14 mouse cellular contexts compared by ENCODE assay signal in genomic region chr15:95272167-95272566, GRCm38 (mm10).
DNase-seq lines count a peak whose midpoint lies in the region; ATAC-seq and TF ChIP-seq lines count a peak whose summit lies in the region.
"Had no signal": no experiment of that assay in that cellular context is flagged by ENCODE, and none has a peak within 500 bp of the region (broad histone marks: within the 10 kb centered on the region; RNA-seq: fewer than 3 reads in every experiment).

No protein-coding gene starts in this region.

- no peaks in the 10 kb centered on the region for H3K4me1 ChIP-seq in hindbrain, postnatal 0 days (ENCODE audit: insufficient read depth, low read length)
- H3K4me1 ChIP-seq in hindbrain, embryonic 12.5 days, result no peaks in the 10 kb centered on the region
- H3K4me1 ChIP-seq in liver, postnatal 0 days (ENCODE audit: insufficient read depth), result no peaks in the 10 kb centered on the region
- H3K4me1 ChIP-seq: embryonic facial prominence, embryonic 12.5 days; hindbrain, embryonic 10.5 days; neural tube, embryonic 15.5 days had no signal

- no peak overlapping the region for H3K4me3 ChIP-seq in hindbrain, postnatal 0 days (ENCODE audit: low read length)
- no peak overlapping the region for H3K4me3 ChIP-seq in hindbrain, embryonic 12.5 days
- no peak overlapping the region for H3K4me3 ChIP-seq in liver, postnatal 0 days (ENCODE audit: low read depth, low read length)
- H3K4me3 ChIP-seq: embryonic facial prominence, embryonic 12.5 days; hindbrain, embryonic 10.5 days; neural tube, embryonic 15.5 days had no signal

- no peak overlapping the region for H3K9ac ChIP-seq in hindbrain, postnatal 0 days (replicated peaks; ENCODE audit: low read length)
- no peak overlapping the region for H3K9ac ChIP-seq in hindbrain, embryonic 12.5 days
- H3K9ac ChIP-seq in liver, postnatal 0 days (replicated peaks), result no peak overlapping the region
- H3K9ac ChIP-seq: embryonic facial prominence, embryonic 12.5 days; neural tube, embryonic 15.5 days had no signal

- WGBS in hindbrain, postnatal 0 days, result 87% methylated on average over 3 of the region's 3 CpGs
- 92% methylated on average over 3 of the region's 3 CpGs for WGBS in hindbrain, embryonic 12.5 days
- 68% methylated on average over 3 of the region's 3 CpGs for WGBS in liver, postnatal 0 days (ENCODE audit: insufficient replicate concordance)

- intact Hi-C loops in left cerebral cortex, postnatal 10 days (cut with DNase I), result loop anchor here (10.0 kb wide), 1 partner anchor 253 kb away; the partner anchor contains the start of gene Nell2

- peak; percentile 49 for TF ChIP-seq CTCF in hindbrain, postnatal 0 days (IDR thresholded peaks at IDR 0.05; ENCODE audit: low read depth)
- peak; percentile 27; the same call in 1 of the 2 replicates for TF ChIP-seq CTCF in liver, postnatal 0 days (IDR thresholded peaks at IDR 0.05; ENCODE audit: low read depth)
- TF ChIP-seq CTCF in brain, embryonic 14.5 days (IDR thresholded peaks at IDR 0.05; ENCODE audit: borderline replicate concordance, extremely low read depth, insufficient read depth, insufficient read length), result peak; percentile 21; the same call in 1 of the 2 replicates

- TF ChIP-seq EP300 in liver, postnatal 0 days (IDR thresholded peaks at IDR 0.05; ENCODE audit: low read depth), result no peak

- no peak overlapping the region for H3K4me2 ChIP-seq in hindbrain, postnatal 0 days (ENCODE audit: low read depth, low read length)
- no peak overlapping the region for H3K4me2 ChIP-seq in hindbrain, embryonic 12.5 days (replicated peaks)
- H3K4me2 ChIP-seq in liver, postnatal 0 days (ENCODE audit: low read depth, low read length), result no peak overlapping the region
- H3K4me2 ChIP-seq: embryonic facial prominence, embryonic 12.5 days; neural tube, embryonic 15.5 days had no signal

- H3K27ac ChIP-seq in hindbrain, postnatal 0 days, result no peak overlapping the region
- no peak overlapping the region for H3K27ac ChIP-seq in hindbrain, embryonic 12.5 days
- H3K27ac ChIP-seq in liver, postnatal 0 days (ENCODE audit: low read depth), result no peak overlapping the region
- H3K27ac ChIP-seq: embryonic facial prominence, embryonic 12.5 days; hindbrain, embryonic 10.5 days; neural tube, embryonic 15.5 days had no signal

- no peak for TF ChIP-seq POLR2A in brain, embryonic 14.5 days (IDR thresholded peaks at IDR 0.05; ENCODE audit: borderline replicate concordance, extremely low read depth, insufficient read depth, insufficient read length, poor library complexity, severe bottlenecking)

- DNase-seq in adrenal gland, adult 18-20 months (ENCODE audit: low spot score in 2 of 2), result peak; percentile 5 to 35
- no peak for DNase-seq in adrenal gland, postnatal 4 days (ENCODE audit: low spot score in 2 of 2)
- no peak for DNase-seq in hindbrain, postnatal 0 days (ENCODE audit: low spot score)
- no peak for DNase-seq in liver, postnatal 0 days
- DNase-seq in liver, result no peak
- no peak for DNase-seq in brain, embryonic 14.5 days (ENCODE audit: low read depth)
- DNase-seq in left cerebral cortex, postnatal 10 days (ENCODE audit: extremely low spot score in 1 of 2, low spot score in 2 of 2), result no peak
- DNase-seq: right cerebral cortex, adult 18-20 months; thymus, postnatal 14 days had no signal

- no peaks in the 10 kb centered on the region for H3K27me3 ChIP-seq in hindbrain, postnatal 0 days (ENCODE audit: insufficient read depth, low read length)
- H3K27me3 ChIP-seq in hindbrain, embryonic 12.5 days, result no peaks in the 10 kb centered on the region
- no peaks in the 10 kb centered on the region for H3K27me3 ChIP-seq in liver, postnatal 0 days (ENCODE audit: insufficient read depth, low read length)
- H3K27me3 ChIP-seq: CH12.LX; embryonic facial prominence, embryonic 12.5 days; neural tube, embryonic 15.5 days had no signal

- no peaks in the 10 kb centered on the region for H3K36me3 ChIP-seq in hindbrain, postnatal 0 days (ENCODE audit: insufficient read depth, low read length)
- no peaks in the 10 kb centered on the region for H3K36me3 ChIP-seq in hindbrain, embryonic 12.5 days
- no peaks in the 10 kb centered on the region for H3K36me3 ChIP-seq in liver, postnatal 0 days (replicated peaks; ENCODE audit: insufficient read depth, low read length)
- H3K36me3 ChIP-seq: embryonic facial prominence, embryonic 12.5 days; hindbrain, embryonic 10.5 days; neural tube, embryonic 15.5 days had no signal

- no peak for ATAC-seq in hindbrain, postnatal 0 days
- ATAC-seq in hindbrain, embryonic 12.5 days (ENCODE audit: low FRiP score), result no peak
- ATAC-seq in liver, postnatal 0 days, result no peak

- no peaks in the 10 kb centered on the region for H3K9me3 ChIP-seq in hindbrain, postnatal 0 days (ENCODE audit: low read length)
- no peaks in the 10 kb centered on the region for H3K9me3 ChIP-seq in hindbrain, embryonic 12.5 days (replicated peaks)
- H3K9me3 ChIP-seq in liver, postnatal 0 days (ENCODE audit: low read length), result no peaks in the 10 kb centered on the region
- H3K9me3 ChIP-seq: embryonic facial prominence, embryonic 12.5 days; hindbrain, embryonic 10.5 days; neural tube, embryonic 15.5 days had no signal

Comparison
In these comparisons a context has a peak if more than half of its experiments do, and no peak if none do; other contexts are left out.
1. DNase-seq: peak in adrenal gland, adult 18-20 months (2 of 2); none in adrenal gland, postnatal 4 days (0 of 2), hindbrain, postnatal 0 days (single experiment), liver, postnatal 0 days (single experiment), liver (single experiment), brain, embryonic 14.5 days (single experiment) and left cerebral cortex, postnatal 10 days (0 of 2).
2. Peak in every context shown above with its lines, with median percentiles within 50 percentile points of each other: CTCF ChIP-seq.